Mouse (Mus musculus): ENCODE results near the gene Fbxo11. TPM values are rescaled to one million over a fixed set of nuclear protein-coding genes. Genes with fewer than 3 reads are reported as not detected.
"Not testable (repeated sequence)": the region's sequence is repeated elsewhere in the genome, so short reads cannot be mapped to it uniquely, and the experiment has no call there.

Fbxo11 gene
- total RNA-seq, 2 experiments from 2014 or later: 126 to 132 TPM

- DNase-seq: no peak
Observed at GRCm38 (mm10) chr17:88006956-88007355, 58.1 kb downstream of the Fbxo11 start.

GRCm38 (mm10) chr17:88004892-88005291, 60.2 kb downstream of the Fbxo11 start:
- no peak for DNase-seq

- no peak for DNase-seq
Observed at GRCm38 (mm10) chr17:87997808-87998207, 67.3 kb downstream of the Fbxo11 start.

GRCm38 (mm10) chr17:87993338-87993737, 71.8 kb downstream of the Fbxo11 start:
- DNase-seq: no peak

DNA sequence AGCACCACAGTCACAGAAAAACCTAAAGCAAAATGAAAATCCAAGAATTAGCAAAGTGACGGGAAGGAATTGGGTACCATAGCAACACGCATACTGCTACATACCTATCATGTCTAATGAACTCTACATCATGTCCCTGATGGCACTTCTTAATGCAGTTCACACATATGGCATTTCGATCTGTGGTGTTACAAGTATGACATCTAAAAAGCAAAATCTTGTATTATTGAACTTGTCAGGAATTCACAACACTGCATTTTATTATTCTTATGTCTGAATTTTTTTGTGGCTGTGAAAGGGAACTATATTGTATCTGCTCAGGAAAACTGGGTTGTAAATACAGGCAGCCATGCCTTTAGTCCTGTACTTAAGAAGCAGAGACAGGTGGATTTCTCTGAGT, 72.9 kb downstream of the Fbxo11 start:
- DNase-seq: no peak

GRCm38 (mm10) chr17:87987507-87987906, 77.6 kb downstream of the Fbxo11 start:
- DNase-seq: no peak

- no peak for DNase-seq
Observed at GRCm38 (mm10) chr17:87985916-87986315, 79.2 kb downstream of the Fbxo11 start.

DNA sequence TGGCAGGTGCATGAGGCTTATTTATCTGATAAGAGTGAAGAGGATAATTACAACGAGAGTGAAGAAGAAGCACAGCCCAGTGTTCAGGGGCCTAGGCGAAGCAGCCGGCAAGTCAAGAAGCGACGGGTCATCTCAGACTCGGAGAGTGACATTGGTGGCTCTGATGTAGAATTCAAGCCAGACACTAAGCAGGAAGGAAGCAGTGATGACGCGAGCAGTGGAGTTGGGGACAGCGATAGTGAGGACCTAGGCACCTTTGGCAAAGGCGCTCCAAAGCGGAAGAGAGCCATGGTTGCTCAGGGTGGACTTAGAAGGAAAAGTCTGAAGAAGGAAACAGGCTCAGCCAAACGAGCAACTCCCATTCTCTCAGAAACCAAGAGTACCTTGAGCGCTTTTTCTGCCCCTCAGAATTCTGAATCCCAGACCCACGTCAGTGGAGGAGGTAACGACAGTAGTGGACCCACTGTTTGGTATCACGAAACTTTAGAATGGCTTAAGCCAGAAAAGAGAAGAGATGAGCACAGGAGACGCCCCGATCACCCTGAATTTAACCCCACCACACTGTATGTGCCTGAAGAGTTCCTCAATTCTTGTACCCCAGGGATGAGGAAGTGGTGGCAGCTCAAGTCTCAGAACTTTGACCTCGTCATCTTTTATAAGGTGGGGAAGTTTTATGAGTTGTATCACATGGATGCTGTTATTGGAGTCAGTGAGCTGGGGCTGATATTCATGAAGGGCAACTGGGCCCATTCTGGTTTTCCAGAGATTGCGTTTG, 80.5 kb downstream of the Fbxo11 start:
- DNase-seq: no peak

DNA sequence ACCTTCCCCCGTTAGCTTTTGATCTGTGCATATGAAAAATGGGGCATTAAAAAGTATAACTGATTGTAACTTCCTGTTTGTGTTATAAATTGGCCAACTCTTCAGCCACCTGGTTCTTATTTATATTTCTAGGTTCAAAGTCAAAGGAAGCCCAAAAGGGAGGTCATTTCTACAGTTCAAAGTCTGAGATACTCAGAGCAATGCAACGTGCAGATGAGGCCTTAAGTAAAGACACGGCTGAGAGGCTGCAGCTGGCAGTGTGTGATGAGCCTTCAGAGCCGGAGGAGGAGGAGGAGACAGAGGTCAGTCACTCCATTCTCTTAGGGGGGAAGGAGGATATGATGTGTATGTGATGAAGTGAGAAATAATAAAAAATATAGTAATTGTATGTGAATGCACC, 81.8 kb downstream of the Fbxo11 start:
- no peak for DNase-seq

- no peak for DNase-seq
Observed at GRCm38 (mm10) chr17:87982112-87982511, 83.0 kb downstream of the Fbxo11 start.

GRCm38 (mm10) chr17:87979696-87980095, 85.4 kb downstream of the Fbxo11 start:
- not testable (repeated sequence) for DNase-seq

DNA sequence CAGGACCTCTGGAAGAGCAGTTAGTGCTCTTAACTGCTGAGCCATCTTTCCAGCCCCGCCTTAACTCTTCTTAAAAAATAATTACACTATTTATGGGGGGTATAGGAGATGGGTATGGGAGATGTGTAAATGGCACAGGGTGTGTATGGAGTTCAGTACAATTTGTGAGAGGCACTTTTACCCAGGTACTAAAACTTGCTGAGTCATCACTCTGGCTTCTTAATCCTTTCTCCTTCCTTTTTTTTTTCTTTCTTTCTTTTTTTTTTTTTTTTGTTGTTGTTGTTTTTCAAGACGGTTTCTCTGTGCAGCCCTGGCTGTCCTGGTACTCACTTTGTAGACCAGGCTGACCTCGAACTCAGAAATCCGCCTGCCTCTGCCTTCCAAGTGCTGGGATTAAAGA, 88.2 kb downstream of the Fbxo11 start:
- DNase-seq: not testable (repeated sequence)

- DNase-seq: no peak
Observed at GRCm38 (mm10) chr17:87976154-87976806, 88.8 kb downstream of the Fbxo11 start.

DNA sequence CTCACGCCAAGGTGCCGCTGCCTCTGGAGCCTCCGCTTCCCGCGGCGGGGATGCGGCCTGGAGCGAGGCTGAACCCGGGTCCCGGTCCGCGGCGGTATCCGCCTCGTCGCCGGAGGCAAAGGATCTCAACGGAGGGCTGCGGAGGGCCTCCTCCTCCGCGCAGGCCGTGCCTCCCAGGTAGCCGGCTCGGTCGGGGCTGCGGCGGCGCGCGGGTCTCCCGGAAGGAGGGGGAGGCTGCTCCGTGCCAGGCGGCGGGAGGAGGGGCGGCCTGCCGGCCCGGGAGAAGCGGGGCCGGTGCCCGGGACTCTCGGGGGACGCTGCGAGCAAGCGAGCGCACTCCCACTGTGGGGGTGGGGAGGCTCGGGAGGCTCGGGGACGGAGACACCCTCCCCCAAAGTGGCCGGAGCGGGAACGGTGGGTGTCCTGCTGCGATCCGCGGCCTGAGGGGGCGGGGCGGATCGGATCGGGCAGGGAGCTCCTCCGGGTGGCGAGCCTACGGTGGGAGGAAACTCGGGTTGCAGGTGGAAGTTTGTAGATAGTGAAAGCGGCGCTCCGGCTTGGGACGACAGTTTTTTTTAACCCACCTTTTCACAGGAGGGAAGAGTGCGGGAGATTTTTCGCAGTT, 89.8 kb downstream of the Fbxo11 start:
- peak in 1 of 2 experiments; percentile 31 for DNase-seq

DNA sequence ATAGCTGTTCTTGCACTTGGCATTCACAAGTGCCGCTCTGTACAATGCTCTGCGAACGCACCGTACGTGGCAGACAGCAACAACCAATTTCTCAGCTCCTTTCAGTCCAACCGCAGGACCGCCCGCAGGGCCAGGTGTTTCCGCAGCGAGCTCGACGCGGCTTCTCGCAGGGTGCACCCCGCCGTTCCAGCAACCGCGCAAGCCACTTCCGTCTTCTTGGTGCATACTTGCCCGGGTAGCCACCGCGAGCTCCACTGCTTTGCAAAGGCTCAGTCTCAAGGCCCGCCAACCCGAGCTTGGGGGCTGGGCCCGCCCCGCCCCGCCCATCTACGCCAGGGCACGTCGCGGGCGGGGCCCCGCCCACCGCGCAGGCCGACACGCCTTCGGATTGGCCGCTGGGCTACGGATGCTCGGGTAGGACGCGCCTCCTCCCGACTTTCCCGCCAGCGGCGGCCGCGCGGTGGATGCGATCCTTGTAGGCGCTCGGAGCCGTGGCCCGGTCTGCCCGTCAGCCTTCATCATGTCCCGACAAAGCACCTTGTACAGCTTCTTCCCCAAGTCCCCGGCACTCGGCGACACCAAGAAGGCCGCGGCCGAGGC, 90.4 kb downstream of the Fbxo11 start, which contains the start of gene Msh6:
Gene Msh6, plus strand, starts transcription at position 434 of the 600 bp plus-strand sequence.
- peak; percentile 83 to 84 for DNase-seq

- DNase-seq: no peak
Observed at GRCm38 (mm10) chr17:87973261-87974167, 91.6 kb downstream of the Fbxo11 start.

DNA sequence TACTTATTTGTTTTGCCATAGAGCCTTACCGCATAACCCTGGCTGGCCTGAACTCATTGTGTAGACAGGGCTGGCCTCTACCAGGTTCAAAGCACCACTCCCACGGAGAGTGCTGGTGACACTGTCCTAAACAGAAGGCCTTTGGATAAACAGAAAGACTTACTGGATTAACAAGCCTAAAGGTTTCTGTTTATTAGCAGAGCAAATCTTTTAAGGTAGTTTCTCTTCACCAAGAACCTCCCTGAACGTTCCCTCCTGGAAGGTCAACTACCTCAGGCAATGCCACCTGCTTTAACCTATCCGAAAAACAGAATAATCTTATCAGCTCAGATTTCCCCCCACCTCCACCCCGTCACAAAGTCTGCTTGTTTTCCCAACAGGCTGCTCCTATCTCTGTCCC, 92.2 kb downstream of the Fbxo11 start:
- DNase-seq: no peak

DNA sequence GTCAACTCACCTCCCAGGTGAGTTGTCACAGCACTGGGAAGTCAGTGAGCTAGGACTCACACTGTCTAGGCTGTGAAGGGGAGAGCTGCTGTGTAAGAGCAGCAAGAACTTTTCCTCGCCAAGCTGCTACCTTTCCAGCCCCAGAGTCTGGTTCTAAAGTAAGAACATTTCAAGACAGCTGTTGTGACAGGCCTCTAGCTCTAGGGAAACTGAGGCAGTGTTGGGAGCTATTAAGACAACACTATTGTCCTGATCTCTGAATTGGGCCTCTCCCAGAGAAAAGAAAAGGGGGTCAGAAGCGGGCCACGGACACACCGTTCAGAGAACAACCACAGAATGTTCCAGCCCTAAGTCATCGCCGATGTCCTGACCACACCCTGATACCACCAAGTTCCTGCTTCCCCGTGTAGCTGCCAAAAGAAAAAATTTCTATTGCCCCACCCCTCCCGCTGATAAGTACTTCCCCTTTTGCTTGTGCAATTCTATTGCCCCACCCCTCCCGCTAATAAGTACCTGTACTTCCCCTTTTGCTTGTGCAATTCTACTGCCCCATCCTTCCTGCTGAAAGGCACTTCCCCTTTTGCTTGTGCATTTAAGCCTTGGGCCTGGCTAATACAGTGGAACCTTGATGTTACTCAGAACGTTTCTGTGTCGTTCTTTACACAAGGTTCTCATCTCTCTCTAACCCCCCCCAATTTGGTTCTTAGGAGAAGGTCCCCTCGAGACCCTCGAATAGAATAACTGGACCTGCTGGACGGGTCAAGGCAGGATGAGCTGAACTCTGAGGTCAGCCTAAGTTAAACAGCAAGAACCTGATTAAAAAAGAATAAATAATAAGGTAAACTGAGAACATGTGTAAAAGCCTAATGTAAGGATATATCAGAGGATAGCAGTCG, 93.1 kb downstream of the Fbxo11 start:
- DNase-seq: not testable (repeated sequence)

DNA sequence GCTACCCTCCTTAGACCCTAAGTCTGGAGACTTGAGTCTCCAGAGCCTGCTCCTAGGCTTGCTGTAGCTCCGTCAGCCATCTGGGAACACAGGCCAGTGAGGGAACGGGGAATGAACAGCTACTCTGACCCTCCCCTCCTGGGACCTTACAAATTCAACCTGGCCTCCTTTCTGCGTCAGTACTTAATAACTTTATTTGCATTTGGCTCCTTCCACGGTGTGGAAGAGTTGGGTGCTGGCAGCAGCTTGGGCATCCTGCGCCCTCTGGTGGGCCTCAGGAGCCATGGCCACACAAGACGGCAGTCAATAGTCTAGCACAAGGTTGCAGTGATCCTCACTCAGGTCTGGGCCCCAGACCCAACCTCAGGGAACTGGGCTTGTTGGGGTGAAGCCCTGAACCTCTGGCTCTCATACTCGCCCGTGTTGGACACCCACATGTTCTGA, 96.6 kb downstream of the Fbxo11 start:
- DNase-seq: not testable (repeated sequence)

All from layer of hippocampus, postnatal 36 days (tissue).